Mouse (Mus musculus) heart, embryonic 12.5 days (tissue): Measurements from ENCODE around the gene Grin2c. TPM values are rescaled to one million over a fixed set of nuclear protein-coding genes. Genes with fewer than 3 reads are reported as not detected.

Experiments
- ATAC-seq: fragments of 200-750 bp; cut with Nextera tagmentation; 2 replicates; pipeline ENCODE4 v1.8.0; 2017; ENCODE audit warnings: moderate TSS enrichment, moderate library complexity; ENCODE audit not compliant: insufficient number of reproducible peaks, low FRiP score
- H3K27ac ChIP-seq: fragments of 300-500 bp; sonication (generic); 2 replicates; pipeline ENCODE4 v1.5.1; 2016; ENCODE audit warnings: mild to moderate bottlenecking, moderate library complexity; ENCODE audit not compliant: poor library complexity, severe bottlenecking
- H3K27me3 ChIP-seq: fragments of 300-500 bp; sonication (generic); replicated peaks from 2 replicates; pipeline ENCODE4 v1.6.1; 2016; ENCODE audit warnings: mild to moderate bottlenecking, moderate library complexity
- H3K36me3 ChIP-seq: fragments of 300-500 bp; sonication (generic); 2 replicates; pipeline ENCODE4 v1.6.1; 2016; ENCODE audit warnings: mild to moderate bottlenecking, moderate library complexity
- H3K4me1 ChIP-seq: fragments of 300-500 bp; sonication (generic); replicated peaks from 2 replicates; pipeline ENCODE4 v1.6.1; 2016; ENCODE audit warnings: mild to moderate bottlenecking
- H3K4me2 ChIP-seq: fragments of 300-500 bp; sonication (generic); 2 replicates; pipeline ENCODE4 v1.6.1; 2016; ENCODE audit warnings: mild to moderate bottlenecking, moderate library complexity
- H3K4me3 ChIP-seq: fragments of 300-500 bp; sonication (generic); 2 replicates; pipeline ENCODE4 v1.5.1; 2016; ENCODE audit warnings: mild to moderate bottlenecking
- H3K9ac ChIP-seq: fragments of 300-500 bp; sonication (generic); 2 replicates; pipeline ENCODE4 v1.6.1; 2016; ENCODE audit warnings: mild to moderate bottlenecking, moderate library complexity
- H3K9me3 ChIP-seq: fragments of 300-500 bp; sonication (generic); replicated peaks from 2 replicates; pipeline ENCODE4 v1.6.1; 2016; ENCODE audit warnings: mild to moderate bottlenecking, moderate library complexity
- WGBS: fragments of 180-500 bp; shearing (Covaris S2); methylation state at CpG from one replicate; pipeline ENCODE4 v1.1.7; 2016; 5-methylcytosine and 5-hydroxymethylcytosine counted together
- polyA plus RNA-seq: library from polyadenylated mRNA; unstranded; fragments of >200 nt; fragmentation: Nextera tagmentation; extraction: Ambion mirVana; gene quantifications from 2 replicates; pipeline ENCODE4 v1.2.1, GENCODE M21; 2016

Gene Grin2c
- polyA plus RNA-seq, 1 experiment from 2014 or later = 0.15 TPM

DNA sequence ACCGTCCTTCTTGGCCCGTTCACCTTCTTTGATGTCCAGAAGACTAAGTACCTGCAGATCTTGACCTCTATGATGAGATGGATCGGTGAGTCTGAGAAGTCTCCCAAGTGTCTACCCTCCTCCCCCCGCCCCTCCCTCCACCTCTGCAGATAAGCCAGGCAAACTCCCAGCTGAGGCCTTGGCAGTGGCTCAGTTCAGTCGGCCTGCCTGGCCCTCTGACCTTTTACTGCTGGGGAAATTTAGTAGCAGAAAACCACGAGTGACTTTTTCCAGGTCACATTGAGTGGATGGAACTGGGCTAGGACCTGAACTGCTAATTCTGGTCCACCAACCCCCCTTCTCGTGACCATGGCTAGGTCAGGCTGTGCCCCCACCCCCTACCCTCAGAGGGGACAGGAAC, 38.6 kb downstream of the Grin2c start:
- 50% methylated on average over 7 of the region's 7 CpGs for WGBS
- Histone ChIP-seq H3K4me3 (no peak overlapping the region), H3K4me2 (no peak overlapping the region), H3K27ac (no peak overlapping the region), H3K27me3 (peaks cover 23% of the 10 kb centered on the region), H3K36me3 (no peaks in the 10 kb centered on the region), H3K4me1 (peaks cover 88% of the 10 kb centered on the region), H3K9ac (no peak overlapping the region), H3K9me3 (no peaks in the 10 kb centered on the region)
- no peak for ATAC-seq

DNA sequence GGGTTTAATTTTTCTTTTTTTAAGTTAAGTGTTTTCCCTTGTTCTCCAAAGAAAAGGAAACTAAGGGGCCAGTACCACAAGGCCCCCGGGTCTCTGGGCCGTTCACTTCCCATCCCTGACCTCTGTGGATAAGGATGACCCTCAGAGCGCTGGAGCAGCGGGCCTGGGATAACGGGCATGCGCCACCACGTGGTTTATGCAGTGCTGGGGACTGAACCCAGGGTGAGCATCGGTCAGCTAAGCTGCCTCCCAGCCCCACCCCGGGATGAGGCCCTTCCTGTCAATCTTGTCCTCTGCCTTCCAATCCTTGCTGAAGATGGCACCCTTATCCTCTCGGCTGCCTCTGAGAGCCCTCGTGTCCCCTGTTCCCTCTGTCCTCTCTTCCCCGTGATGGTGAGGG, 39.4 kb downstream of the Grin2c start:
- Histone ChIP-seq H3K4me3 (no peak overlapping the region), H3K36me3 (no peaks in the 10 kb centered on the region), H3K9ac (no peak overlapping the region), H3K27me3 (peaks cover 16% of the 10 kb centered on the region), H3K4me1 (peaks cover 95% of the 10 kb centered on the region), H3K9me3 (no peaks in the 10 kb centered on the region), H3K27ac (no peak overlapping the region), H3K4me2 (no peak overlapping the region)
- 22% methylated on average over 12 of the region's 12 CpGs for WGBS
- ATAC-seq = no peak

DNA sequence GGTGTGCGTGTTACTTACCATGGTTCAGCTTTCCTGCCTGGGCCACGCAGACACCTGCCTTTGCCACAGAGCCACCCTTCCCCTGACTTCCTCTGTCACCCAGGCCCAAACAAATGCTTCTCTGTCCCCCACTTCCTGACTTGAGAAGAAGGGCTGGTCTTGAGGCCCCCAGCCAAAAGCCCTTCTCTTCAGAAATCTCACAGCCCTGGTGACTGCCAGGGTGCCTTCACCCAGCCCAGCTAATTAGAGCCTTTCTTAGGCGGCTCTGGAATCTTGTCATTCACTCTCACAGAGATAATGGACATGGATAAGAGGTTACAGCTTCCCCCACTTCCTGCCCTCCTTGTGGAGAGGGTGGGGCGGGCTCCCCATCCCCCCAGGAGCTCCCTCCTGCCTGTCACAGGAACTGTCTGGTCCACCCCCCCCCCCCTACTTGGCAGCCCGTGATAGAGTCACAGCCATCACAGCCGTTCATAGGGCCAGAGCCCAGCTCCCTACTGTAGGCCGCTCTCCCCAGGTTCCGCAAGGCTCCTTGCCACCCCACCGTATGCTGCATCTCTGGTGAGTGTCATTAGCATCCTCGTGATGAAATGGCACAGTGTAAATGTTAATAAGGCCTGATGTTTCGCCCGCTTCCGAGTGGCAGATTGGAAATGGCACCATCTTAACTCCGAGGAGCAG, 40.1 kb downstream of the Grin2c start:
- Histone ChIP-seq H3K9me3 (no peaks in the 10 kb centered on the region), H3K27me3 (peaks cover 11% of the 10 kb centered on the region; the same call in 1 of the 2 replicates), H3K4me3 (no peak overlapping the region), H3K4me2 (0 out of 2 replicates have a peak overlapping the region, but pooled peaks have one; percentile 9), H3K36me3 (no peaks in the 10 kb centered on the region), H3K4me1 (peaks cover 95% of the 10 kb centered on the region), H3K27ac (peak overlapping the region; percentile 22), H3K9ac (no peak overlapping the region)
- ATAC-seq = peak; percentile 37
- WGBS = 30% methylated on average over 14 of the region's 14 CpGs

DNA sequence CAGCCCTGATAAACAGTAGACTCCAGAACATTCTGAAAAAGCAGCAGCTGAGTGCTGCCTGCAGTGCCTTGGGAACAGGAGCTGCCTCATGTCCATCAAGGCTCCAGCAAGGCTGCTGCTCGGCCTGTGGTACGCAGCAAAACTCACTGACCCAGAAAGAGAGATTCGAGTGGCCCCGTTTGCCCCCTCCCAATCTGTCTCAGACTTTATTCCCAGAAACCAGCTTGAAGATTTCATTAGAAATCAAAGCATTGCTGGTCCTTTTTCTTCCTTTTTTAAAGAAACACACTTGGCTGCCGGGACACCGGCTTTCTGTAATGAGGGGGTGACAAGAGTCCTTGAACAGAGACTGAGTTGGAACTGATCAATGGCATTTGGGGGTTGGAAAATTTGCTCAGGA, 41.7 kb downstream of the Grin2c start:
- Histone ChIP-seq H3K27me3 (peaks cover 2% of the 10 kb centered on the region; the same call in 1 of the 2 replicates), H3K9me3 (no peaks in the 10 kb centered on the region), H3K36me3 (no peaks in the 10 kb centered on the region), H3K4me2 (no peak overlapping the region), H3K4me3 (no peak overlapping the region), H3K27ac (no peak overlapping the region), H3K9ac (no peak overlapping the region), H3K4me1 (peaks cover 92% of the 10 kb centered on the region)
- no peak for ATAC-seq
- WGBS = 80% methylated on average over 6 of the region's 6 CpGs

DNA sequence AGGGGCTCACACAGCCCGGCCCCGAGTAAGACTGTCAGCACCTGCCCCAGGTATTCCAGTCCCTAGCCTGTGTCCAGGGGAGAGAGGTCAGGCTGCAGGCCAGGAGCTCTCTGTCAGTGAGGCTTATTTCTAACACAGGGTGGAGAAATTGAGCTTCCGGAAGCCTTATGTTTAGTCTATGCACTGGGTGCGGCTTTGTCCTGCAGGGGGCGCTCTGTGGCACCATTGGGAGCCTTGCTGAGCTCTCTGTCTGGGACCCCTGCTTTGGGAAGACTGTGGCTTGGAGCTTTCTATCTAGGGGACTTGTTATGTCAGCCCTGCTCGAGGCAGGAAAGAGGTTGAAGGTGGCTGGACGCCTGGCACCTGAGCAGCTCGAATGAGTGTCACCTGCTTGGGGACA, 42.2 kb downstream of the Grin2c start:
- no peak overlapping the region for H3K4me2 ChIP-seq
- 44% methylated on average over 8 of the region's 8 CpGs for WGBS
- H3K36me3 ChIP-seq = no peaks in the 10 kb centered on the region
- no peak overlapping the region for H3K27ac ChIP-seq
- H3K9ac ChIP-seq = 0 out of 2 replicates have a peak overlapping the region, but pooled peaks have one; percentile 9
- H3K4me1 ChIP-seq = peaks cover 92% of the 10 kb centered on the region
- H3K27me3 ChIP-seq = no peaks in the 10 kb centered on the region
- H3K4me3 ChIP-seq = no peak overlapping the region
- no peak for ATAC-seq
- H3K9me3 ChIP-seq = no peaks in the 10 kb centered on the region

DNA sequence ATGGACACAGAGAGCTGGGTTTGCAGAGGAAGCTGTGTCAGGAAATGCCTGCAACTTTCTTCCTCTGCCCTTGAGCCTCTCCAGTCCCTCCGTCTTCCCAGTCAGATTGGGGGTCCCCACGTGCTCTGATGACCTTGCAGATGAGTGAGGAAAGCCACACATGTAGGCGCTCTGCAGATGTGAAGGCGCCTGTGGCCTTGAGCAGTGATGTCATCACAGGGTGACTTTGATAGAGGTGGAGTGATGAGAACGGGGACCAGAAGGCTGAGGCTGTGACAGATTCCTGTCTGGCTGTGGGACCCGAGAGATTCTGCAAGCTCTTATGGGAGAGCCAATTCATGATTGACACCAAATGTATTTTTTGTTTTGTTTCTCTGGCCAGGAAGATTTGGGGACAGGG, 43.2 kb downstream of the Grin2c start:
- Histone ChIP-seq H3K9ac (peak overlapping the region; percentile 3), H3K27me3 (no peaks in the 10 kb centered on the region), H3K36me3 (no peaks in the 10 kb centered on the region), H3K9me3 (no peaks in the 10 kb centered on the region), H3K4me2 (peak overlapping the region; percentile 1; the same call in 1 of the 2 replicates), H3K4me1 (peaks cover 92% of the 10 kb centered on the region), H3K4me3 (no peak overlapping the region), H3K27ac (peak overlapping the region; percentile 87)
- WGBS = 13% methylated on average over 6 of the region's 6 CpGs
- ATAC-seq = no peak

DNA sequence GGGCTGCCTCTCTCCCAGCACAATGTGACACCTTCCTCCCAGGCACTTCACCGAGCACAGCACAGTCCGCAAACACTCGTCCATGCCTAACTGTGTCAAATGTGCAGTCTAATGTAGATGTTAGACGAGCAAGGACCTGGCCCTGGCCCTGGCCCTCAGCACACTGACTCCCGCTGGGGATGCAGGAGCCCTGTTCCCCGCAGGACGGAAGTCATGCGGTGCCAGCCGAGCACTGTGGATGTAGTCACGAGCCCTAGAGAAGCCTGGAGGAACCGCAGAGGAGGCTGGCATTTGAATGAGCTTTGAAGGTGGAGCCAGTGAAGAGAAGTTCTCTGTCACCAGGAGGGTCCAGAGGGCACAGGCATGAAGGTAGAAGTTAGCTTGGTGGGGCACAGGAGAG, 43.6 kb downstream of the Grin2c start:
- peak overlapping the region; percentile 1; the same call in 1 of the 2 replicates for H3K4me2 ChIP-seq
- peaks cover 92% of the 10 kb centered on the region for H3K4me1 ChIP-seq
- no peak overlapping the region for H3K4me3 ChIP-seq
- no peaks in the 10 kb centered on the region for H3K27me3 ChIP-seq
- no peak for ATAC-seq
- WGBS = 45% methylated on average over 11 of the region's 11 CpGs
- H3K9me3 ChIP-seq = no peaks in the 10 kb centered on the region
- peak overlapping the region; percentile 3 for H3K9ac ChIP-seq
- H3K27ac ChIP-seq = peak overlapping the region; percentile 87
- H3K36me3 ChIP-seq = no peaks in the 10 kb centered on the region

DNA sequence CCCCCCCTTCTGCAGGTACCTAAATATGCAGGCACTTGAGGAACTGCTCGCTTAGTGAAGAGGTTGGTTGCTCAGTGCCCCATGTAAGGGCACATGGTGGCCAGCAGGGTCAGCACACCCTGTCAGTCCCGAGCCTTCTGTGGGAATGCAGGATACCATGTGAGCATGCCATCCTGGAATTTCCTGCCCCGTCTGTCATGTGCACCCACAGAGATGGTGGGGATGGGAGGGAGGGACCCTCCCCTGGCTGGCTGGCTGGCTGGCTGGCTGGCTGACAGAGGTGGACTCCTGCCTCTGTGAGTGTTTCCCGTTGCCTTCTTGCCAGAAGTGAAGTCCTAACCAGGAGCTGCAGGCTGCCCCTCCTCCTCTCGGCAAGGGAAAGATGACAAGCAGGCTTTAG, 44.5 kb downstream of the Grin2c start:
- H3K27ac ChIP-seq = peak overlapping the region; percentile 87

DNA sequence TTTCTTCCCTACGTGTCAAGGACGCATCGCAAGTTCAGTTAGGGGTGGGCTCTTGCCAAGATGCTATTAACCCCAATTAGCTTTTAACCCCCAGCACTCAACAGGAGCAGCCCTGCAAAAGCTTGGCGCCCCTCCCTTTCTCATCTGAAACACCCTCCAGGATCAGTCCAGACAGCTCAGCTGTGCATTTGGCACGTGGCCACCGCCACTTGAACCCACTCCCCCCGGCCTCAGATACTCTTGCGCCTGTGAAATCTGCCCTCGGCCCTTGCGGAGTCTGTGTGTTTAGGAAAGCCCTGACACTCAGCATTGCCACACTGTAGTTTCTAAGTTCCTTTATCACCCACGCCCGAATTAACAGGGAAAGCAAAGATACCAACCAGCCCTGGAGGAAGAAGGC, 45.0 kb downstream of the Grin2c start:
- 0 out of 2 replicates have a peak, but pooled peaks cover 3% of the 10 kb centered on the region for H3K27me3 ChIP-seq
- H3K4me3 ChIP-seq = no peak overlapping the region
- no peaks in the 10 kb centered on the region for H3K36me3 ChIP-seq
- peak overlapping the region; percentile 52 for H3K4me2 ChIP-seq
- peak; percentile 37; the same call in 1 of the 2 replicates for ATAC-seq
- no peaks in the 10 kb centered on the region for H3K9me3 ChIP-seq
- peaks cover 92% of the 10 kb centered on the region for H3K4me1 ChIP-seq
- no peak overlapping the region for H3K9ac ChIP-seq
- WGBS = 19% methylated on average over 12 of the region's 12 CpGs
- H3K27ac ChIP-seq = peak overlapping the region; percentile 87

More for the DNA sequence above, 44.5 kb downstream of the Grin2c start:
- Histone ChIP-seq H3K9ac (no peak overlapping the region), H3K4me1 (peaks cover 92% of the 10 kb centered on the region), H3K4me2 (peak overlapping the region; percentile 52), H3K27me3 (0 out of 2 replicates have a peak, but pooled peaks cover 3% of the 10 kb centered on the region), H3K36me3 (no peaks in the 10 kb centered on the region), H3K9me3 (no peaks in the 10 kb centered on the region), H3K4me3 (no peak overlapping the region)
- peak; percentile 50 for ATAC-seq
- WGBS = 2% methylated on average over 5 of the region's 5 CpGs

DNA sequence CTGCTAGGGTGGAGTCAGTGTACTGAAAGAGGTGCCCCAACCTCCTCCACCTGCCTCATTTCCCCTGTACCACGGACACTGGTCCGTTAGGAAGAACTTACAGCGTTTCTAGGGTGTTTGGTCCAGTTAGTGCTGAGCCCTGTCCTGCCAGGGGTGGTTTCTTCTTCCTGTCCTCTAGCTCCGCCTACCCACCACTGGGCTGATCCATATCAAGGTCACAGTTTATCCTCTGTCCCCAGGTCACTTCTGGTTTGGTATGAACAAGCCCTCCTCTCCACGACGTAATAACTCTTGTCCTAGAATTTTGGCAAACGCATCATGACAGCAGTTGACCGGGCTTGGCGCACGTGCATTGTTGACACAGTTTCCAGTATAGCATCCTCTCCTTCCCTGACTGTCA, 47.4 kb downstream of the Grin2c start:
- Histone ChIP-seq H3K9ac (no peak overlapping the region), H3K27ac (no peak overlapping the region), H3K4me1 (peaks cover 82% of the 10 kb centered on the region), H3K4me3 (no peak overlapping the region), H3K9me3 (no peaks in the 10 kb centered on the region), H3K36me3 (no peaks in the 10 kb centered on the region), H3K27me3 (0 out of 2 replicates have a peak, but pooled peaks cover 3% of the 10 kb centered on the region), H3K4me2 (no peak overlapping the region)
- ATAC-seq = no peak
- 86% methylated on average over 10 of the region's 10 CpGs for WGBS

DNA sequence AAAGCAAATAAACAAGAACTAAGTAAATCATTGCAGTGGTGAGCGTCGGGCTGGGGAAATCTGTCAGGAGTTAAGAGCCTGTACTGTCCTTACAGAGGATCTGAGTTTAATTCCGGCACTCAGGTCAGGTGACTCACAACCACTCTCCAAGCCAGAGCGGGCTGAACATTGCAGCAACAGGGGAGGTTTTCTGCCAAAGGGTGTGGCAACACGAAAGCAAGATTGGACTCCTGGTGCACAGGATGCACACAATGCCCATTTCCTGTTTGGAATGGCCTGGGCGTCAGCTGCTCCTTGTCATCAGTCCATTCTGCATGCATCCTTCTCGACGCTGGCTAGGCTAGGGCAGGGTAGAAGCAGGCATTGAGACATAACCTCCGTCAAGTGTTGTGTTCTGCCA, 47.8 kb downstream of the Grin2c start:
- H3K9ac ChIP-seq = no peak overlapping the region
- H3K4me3 ChIP-seq = no peak overlapping the region
- H3K36me3 ChIP-seq = no peaks in the 10 kb centered on the region
- ATAC-seq = no peak
- H3K27ac ChIP-seq = no peak overlapping the region
- no peak overlapping the region for H3K4me2 ChIP-seq
- H3K27me3 ChIP-seq = 0 out of 2 replicates have a peak, but pooled peaks cover 3% of the 10 kb centered on the region
- H3K4me1 ChIP-seq = peaks cover 80% of the 10 kb centered on the region
- WGBS = 37% methylated on average over 9 of the region's 9 CpGs
- H3K9me3 ChIP-seq = no peaks in the 10 kb centered on the region
